Comparison of ENCODE assay signal across 18 mouse cellular contexts in the genomic region with DNA sequence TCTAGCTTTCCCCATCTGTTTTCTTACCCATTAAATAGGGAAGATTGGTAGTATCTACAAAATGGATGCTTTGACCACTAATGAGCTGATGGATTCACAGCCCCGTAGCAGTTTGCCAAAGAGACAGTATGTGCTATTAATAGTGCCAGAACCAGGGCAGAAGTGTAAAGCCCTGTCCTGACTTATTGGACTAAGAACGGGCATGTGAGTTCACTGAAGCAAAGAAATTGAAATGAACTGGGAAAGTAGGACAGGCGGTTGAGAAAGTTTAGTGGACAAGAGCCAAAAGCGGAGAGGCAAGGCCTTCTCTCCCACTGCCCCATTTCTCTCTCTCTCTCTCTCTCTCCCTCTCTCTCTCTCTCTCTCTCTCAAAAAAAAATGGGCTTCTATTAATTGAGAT. TPM values are rescaled to one million over a fixed set of nuclear protein-coding genes. Genes with fewer than 3 reads are reported as not detected.
A peak's percentile ranks its signal among the peaks of the same experiment; 100 is the strongest.
DNase-seq lines count a peak whose midpoint lies in the region; ATAC-seq and TF ChIP-seq lines count a peak whose summit lies in the region.
"Had no signal": no experiment of that assay in that cellular context is flagged by ENCODE, and none has a peak within 500 bp of the region (broad histone marks: within the 10 kb centered on the region; RNA-seq: fewer than 3 reads in every experiment).

No protein-coding gene starts in this region.

- 66% methylated on average over 4 of the region's 4 CpGs for WGBS in kidney, embryonic 15.5 days

- H3K9ac ChIP-seq in kidney, embryonic 15.5 days: no peak overlapping the region
- H3K9ac ChIP-seq: embryonic facial prominence, embryonic 12.5 days; forebrain, embryonic 15.5 days; neural tube, embryonic 12.5 days had no signal

- H3K4me2 ChIP-seq in kidney, embryonic 15.5 days: no peak overlapping the region
- H3K4me2 ChIP-seq: embryonic facial prominence, embryonic 12.5 days; forebrain, embryonic 15.5 days; neural tube, embryonic 12.5 days had no signal

- H3K4me1 ChIP-seq in kidney, embryonic 15.5 days: peaks cover 41% of the 10 kb centered on the region

- H3K27ac ChIP-seq in layer of hippocampus, adult 2 months: peak overlapping the region; percentile 80
- peak overlapping the region; percentile 33 for H3K27ac ChIP-seq in kidney, embryonic 15.5 days
- H3K27ac ChIP-seq: embryonic facial prominence, embryonic 12.5 days; forebrain, embryonic 15.5 days; limb, embryonic 10.5 days; neural tube, embryonic 12.5 days had no signal

- no peak for ATAC-seq in kidney, embryonic 15.5 days (replicated peaks; ENCODE audit: low FRiP score)
- no peak for ATAC-seq in monocyte, adult 5-6 weeks (replicated peaks; ENCODE audit: insufficient number of reproducible peaks, low FRiP score, low TSS enrichment, poor library complexity, severe bottlenecking)
- ATAC-seq: forebrain, embryonic 15.5 days had no signal

- no peak overlapping the region for H3K4me3 ChIP-seq in layer of hippocampus, adult 2 months
- no peak overlapping the region for H3K4me3 ChIP-seq in kidney, embryonic 15.5 days (replicated peaks)
- H3K4me3 ChIP-seq: embryonic facial prominence, embryonic 12.5 days; forebrain, embryonic 15.5 days; limb, embryonic 10.5 days; neural tube, embryonic 12.5 days had no signal

- peak; percentile 34 to 36 for DNase-seq in cerebellum, postnatal 10 days
- no peak for DNase-seq in cerebellum, adult 8-10 months
- no peak for DNase-seq in layer of hippocampus, adult 2 months (ENCODE audit: low spot score in 2 of 2)
- DNase-seq in layer of hippocampus, postnatal 14 days (ENCODE audit: low spot score in 2 of 2): no peak
- DNase-seq in Muller cell, postnatal 12 days (ENCODE audit: inconsistent ontology term): peak; percentile 95
- DNase-seq in urinary bladder, postnatal 10 days (ENCODE audit: low spot score): no peak
- DNase-seq: cerebellum, adult 18-20 months; right cerebral cortex, postnatal 14 days had no signal

- H3K36me3 ChIP-seq in kidney, embryonic 15.5 days: peaks cover 32% of the 10 kb centered on the region
- H3K36me3 ChIP-seq: G1E; limb, embryonic 10.5 days had no signal

- H3K9me3 ChIP-seq in kidney, embryonic 15.5 days (replicated peaks): no peaks in the 10 kb centered on the region
- H3K9me3 ChIP-seq: embryonic facial prominence, embryonic 12.5 days; forebrain, embryonic 15.5 days; G1E; limb, embryonic 10.5 days; neural tube, embryonic 12.5 days had no signal

- no peaks in the 10 kb centered on the region for H3K27me3 ChIP-seq in kidney, embryonic 15.5 days
- H3K27me3 ChIP-seq: embryonic facial prominence, embryonic 12.5 days; forebrain, embryonic 15.5 days; neural tube, embryonic 12.5 days had no signal

- no peak for TF ChIP-seq CTCF in layer of hippocampus, adult 2 months (conservative IDR thresholded peaks at IDR 0.05)

RNA-seq across cellular contexts. Expression of gene Dtx4, which starts 17.0 kb away (rescaled TPM):
- total RNA-seq in layer of hippocampus, adult 2 months (2021): 10 to 100 TPM; 32.5 to 35.9 TPM
- total RNA-seq in layer of hippocampus, postnatal 14 days (2021): 10 to 100 TPM; 37.0 to 41.8 TPM
- polyA plus RNA-seq in kidney, embryonic 15.5 days (2015; fragmentation: Nextera tagmentation; extraction: Ambion mirVana): 6.2 and 6.7 TPM in 2 replicates
- 2.6 to 4.2 TPM (median 2.7 TPM) in 3 replicates for total RNA-seq in monocyte, adult 5-6 weeks (2017)
- polyA plus RNA-seq: G1E had no signal

RNA-seq across cellular contexts. Expression of gene Mpeg1, which starts 23.6 kb away (rescaled TPM):
- 1 to 10 TPM; 5.4 to 6.6 TPM for total RNA-seq in layer of hippocampus, adult 2 months (2021)
- 1 to 10 TPM; 5.4 to 5.6 TPM for total RNA-seq in layer of hippocampus, postnatal 14 days (2021)
- polyA plus RNA-seq in kidney, embryonic 15.5 days (2015; fragmentation: Nextera tagmentation; extraction: Ambion mirVana): 0.57 and 0.62 TPM in 2 replicates
- total RNA-seq in monocyte, adult 5-6 weeks (2017): 282 to 374 TPM (median 353 TPM) in 3 replicates
- polyA plus RNA-seq: G1E had no signal

RNA-seq across cellular contexts. Expression of gene Pfpl, which starts 56.5 kb away (rescaled TPM):
- not detected for total RNA-seq in layer of hippocampus, adult 2 months (2021)
- not detected for total RNA-seq in layer of hippocampus, postnatal 14 days (2021)
- not detected in 2 replicates for polyA plus RNA-seq in kidney, embryonic 15.5 days (2015; fragmentation: Nextera tagmentation; extraction: Ambion mirVana)
- total RNA-seq in monocyte, adult 5-6 weeks (2017): not detected in 3 replicates
- total RNA-seq: megakaryocyte, adult 5-6 weeks had no signal
- polyA plus RNA-seq: embryonic facial prominence, embryonic 12.5 days; forebrain, embryonic 15.5 days; G1E; large intestine, adult 2 months; limb, embryonic 10.5 days; neural tube, embryonic 12.5 days; thymus, postnatal 0 days had no signal

Comparison
In these comparisons a context has a peak if more than half of its experiments do, and no peak if none do; other contexts are left out.
1. DNase-seq: peak in cerebellum, postnatal 10 days (2 of 2) and Muller cell, postnatal 12 days (single experiment); none in cerebellum, adult 8-10 months (single experiment), layer of hippocampus, adult 2 months (0 of 2), layer of hippocampus, postnatal 14 days (0 of 2) and urinary bladder, postnatal 10 days (single experiment).
2. RNA of gene Mpeg1, which starts 23.6 kb away (total RNA-seq): 282 to 374 TPM in monocyte, adult 5-6 weeks; 5.4 to 6.6 TPM in layer of hippocampus, adult 2 months and 5.4 to 5.6 TPM in layer of hippocampus, postnatal 14 days; every median in the first group is over 10 times any median in the second.